Mouse (Mus musculus) thymus, adult 2 months (tissue): ENCODE measurements around the gene Slc28a3.

Experiments used
- CTCF ChIP-seq: fragments of 200-500 bp; IDR thresholded peaks from 2 replicates; pipeline ENCODE4 v1.5.1; 2012; ENCODE audit warnings: mild to moderate bottlenecking, control low read depth, low read length, moderate library complexity, borderline replicate concordance; ENCODE audit not compliant: control insufficient read depth, poor library complexity, insufficient read depth; ENCODE audit errors: extremely low read depth
- POLR2A ChIP-seq: fragments of 200-500 bp; IDR thresholded peaks from 2 replicates; pipeline ENCODE4 v1.6.1; 2012; ENCODE audit warnings: mild to moderate bottlenecking, low read length, control low read depth, moderate library complexity; ENCODE audit not compliant: control insufficient read depth, poor library complexity, insufficient read depth; ENCODE audit errors: extremely low read depth

GRCm38 (mm10) chr13:58640330-58640729 is 29.7 kb upstream of the Slc28a3 start:
- peak; percentile 36; the same call in 1 of the 2 replicates for TF ChIP-seq CTCF
- TF ChIP-seq POLR2A, result no peak
